Mouse (Mus musculus): ENCODE results near the gene Chrdl2. TPM values are rescaled to one million over a fixed set of nuclear protein-coding genes. Genes with fewer than 3 reads are reported as not detected.
"Not testable (repeated sequence)": the region's sequence is repeated elsewhere in the genome, so short reads cannot be mapped to it uniquely, and the experiment has no call there.

The Chrdl2 gene
- polyA plus RNA-seq (2012; rRNA removed) (0.02 TPM in 2 replicates), polyA plus RNA-seq (2014; fragmentation: Nextera tagmentation; extraction: Ambion mirVana) (not detected in 2 replicates)

- peaks cover 43% of the 10 kb centered on the region for H3K27me3 ChIP-seq (ENCODE audit: control insufficient read depth, insufficient read depth, low read length)
- no peak within 1 kb of the TSS; a peak in 1 of 4 replicates for H3K4me3 ChIP-seq (ENCODE audit: insufficient read depth in 1 of 2, low read depth in 2 of 2, low read length in 2 of 2)
Measured at GRCm38 (mm10) chr7:100005790-100006189, at the start of gene Chrdl2. Chrdl2 (plus strand) TSS chr7:100006172.

GRCm38 (mm10) chr7:99957226-99957965 is 48.6 kb upstream of the Chrdl2 start:
- DNase-seq (ENCODE audit: low read depth in 3 of 3, low spot score in 3 of 3) = no peak
- Histone ChIP-seq H3K4me3 (ENCODE audit: insufficient read depth in 1 of 2, low read depth in 2 of 2, low read length in 2 of 2) (no peak overlapping the region), H3K36me3 (replicated peaks; ENCODE audit: control insufficient read depth, insufficient read depth, low read depth) (no peaks in the 10 kb centered on the region), H3K9ac (replicated peaks) (no peak overlapping the region), H3K4me2 (ENCODE audit: low read depth) (no peak overlapping the region), H3K9me3 (ENCODE audit: control insufficient read depth, low read length) (no peaks in the 10 kb centered on the region), H3K27ac (no peak overlapping the region), H3K27me3 (ENCODE audit: control insufficient read depth, insufficient read depth, low read length) (no peaks in the 10 kb centered on the region), H3K4me1 (replicated peaks; ENCODE audit: control insufficient read depth in 2 of 2, insufficient read depth in 2 of 2, low read length in 1 of 2) (peaks cover 3 to 5% of the 10 kb centered on the region in 2 experiments; a peak in 3 of 4 replicates)
- 59% methylated on average over 12 of the region's 12 CpGs for WGBS (ENCODE audit: insufficient replicate concordance)
- no peak for TF ChIP-seq EP300 (IDR thresholded peaks at IDR 0.05; ENCODE audit: low read depth)
- no peak for TF ChIP-seq CTCF (IDR thresholded peaks at IDR 0.05; ENCODE audit: low read depth)
- ATAC-seq (ENCODE audit: insufficient read depth) = no peak

More at GRCm38 (mm10) chr7:100005790-100006189, at the start of gene Chrdl2:
- H3K27ac ChIP-seq = no peak within 1 kb of the TSS
- H3K9ac ChIP-seq (replicated peaks) = no peak within 1 kb of the TSS
- no peaks in the 10 kb centered on the region for H3K9me3 ChIP-seq (ENCODE audit: control insufficient read depth, low read length)
- WGBS (ENCODE audit: insufficient replicate concordance) = under 1% methylated on average over 31 of the region's 44 CpGs
- H3K4me2 ChIP-seq (ENCODE audit: low read depth) = peak within 1 kb of the TSS; percentile 41
- ATAC-seq (ENCODE audit: insufficient read depth) (no peak), DNase-seq (ENCODE audit: low read depth in 3 of 3, low spot score in 3 of 3) (no peak)
- H3K36me3 ChIP-seq (replicated peaks; ENCODE audit: control insufficient read depth, insufficient read depth, low read depth) = no peaks in the 10 kb centered on the region
- H3K4me1 ChIP-seq (replicated peaks; ENCODE audit: control insufficient read depth in 2 of 2, insufficient read depth in 2 of 2, low read length in 1 of 2) = no peaks in the 10 kb centered on the region
- no peak for TF ChIP-seq EP300 (IDR thresholded peaks at IDR 0.05; ENCODE audit: low read depth)
- no peak for TF ChIP-seq CTCF (IDR thresholded peaks at IDR 0.05; ENCODE audit: low read depth)

- H3K27me3 ChIP-seq (ENCODE audit: control insufficient read depth, insufficient read depth, low read length); H3K27ac ChIP-seq; ATAC-seq (ENCODE audit: insufficient read depth); H3K9me3 ChIP-seq (ENCODE audit: control insufficient read depth, low read length); H3K9ac ChIP-seq (replicated peaks); H3K4me3 ChIP-seq (ENCODE audit: insufficient read depth in 1 of 2, low read depth in 2 of 2, low read length in 2 of 2); DNase-seq (ENCODE audit: low read depth in 3 of 3, low spot score in 3 of 3); H3K4me2 ChIP-seq (ENCODE audit: low read depth); H3K36me3 ChIP-seq (replicated peaks; ENCODE audit: control insufficient read depth, insufficient read depth, low read depth): not testable (repeated sequence)
- peaks cover 6 to 15% of the 10 kb centered on the region in 2 experiments for H3K4me1 ChIP-seq (replicated peaks; ENCODE audit: control insufficient read depth in 2 of 2, insufficient read depth in 2 of 2, low read length in 1 of 2)
- 50% methylated on average over 2 of the region's 2 CpGs for WGBS (ENCODE audit: insufficient replicate concordance)
Measured at GRCm38 (mm10) chr7:99960571-99960970, 45.4 kb upstream of the Chrdl2 start.

GRCm38 (mm10) chr7:99961518-99961917 is 44.5 kb upstream of the Chrdl2 start:
- H3K9ac ChIP-seq (replicated peaks) = no peak overlapping the region
- WGBS (ENCODE audit: insufficient replicate concordance) = 36% methylated on average over 2 of the region's 2 CpGs
- H3K4me3 ChIP-seq (ENCODE audit: insufficient read depth in 1 of 2, low read depth in 2 of 2, low read length in 2 of 2) = no peak overlapping the region
- peaks cover 6 to 20% of the 10 kb centered on the region in 2 experiments for H3K4me1 ChIP-seq (replicated peaks; ENCODE audit: control insufficient read depth in 2 of 2, insufficient read depth in 2 of 2, low read length in 1 of 2)
- no peaks in the 10 kb centered on the region for H3K36me3 ChIP-seq (replicated peaks; ENCODE audit: control insufficient read depth, insufficient read depth, low read depth)
- H3K27ac ChIP-seq = no peak overlapping the region
- ATAC-seq (ENCODE audit: insufficient read depth) (no peak), DNase-seq (ENCODE audit: low read depth in 3 of 3, low spot score in 3 of 3) (no peak)
- no peak overlapping the region for H3K4me2 ChIP-seq (ENCODE audit: low read depth)
- no peaks in the 10 kb centered on the region for H3K27me3 ChIP-seq (ENCODE audit: control insufficient read depth, insufficient read depth, low read length)
- no peak for TF ChIP-seq EP300 (IDR thresholded peaks at IDR 0.05; ENCODE audit: low read depth)
- no peak for TF ChIP-seq CTCF (IDR thresholded peaks at IDR 0.05; ENCODE audit: low read depth)
- no peaks in the 10 kb centered on the region for H3K9me3 ChIP-seq (ENCODE audit: control insufficient read depth, low read length)

GRCm38 (mm10) chr7:99962536-99963236 is 43.3 kb upstream of the Chrdl2 start:
- TF ChIP-seq CTCF (IDR thresholded peaks at IDR 0.05; ENCODE audit: low read depth) (no peak), EP300 (IDR thresholded peaks at IDR 0.05; ENCODE audit: low read depth) (no peak)
- Histone ChIP-seq H3K4me2 (ENCODE audit: low read depth) (no peak overlapping the region), H3K4me1 (replicated peaks; ENCODE audit: control insufficient read depth in 2 of 2, insufficient read depth in 2 of 2, low read length in 1 of 2) (peaks cover 6 to 23% of the 10 kb centered on the region in 2 experiments), H3K4me3 (ENCODE audit: insufficient read depth in 1 of 2, low read depth in 2 of 2, low read length in 2 of 2) (no peak overlapping the region), H3K9me3 (ENCODE audit: control insufficient read depth, low read length) (no peaks in the 10 kb centered on the region), H3K36me3 (replicated peaks; ENCODE audit: control insufficient read depth, insufficient read depth, low read depth) (no peaks in the 10 kb centered on the region), H3K27ac (no peak overlapping the region), H3K27me3 (ENCODE audit: control insufficient read depth, insufficient read depth, low read length) (no peaks in the 10 kb centered on the region), H3K9ac (replicated peaks) (no peak overlapping the region)
- ATAC-seq (ENCODE audit: insufficient read depth) (no peak), DNase-seq (ENCODE audit: low read depth in 3 of 3, low spot score in 3 of 3) (no peak)
- WGBS (ENCODE audit: insufficient replicate concordance) = 25% methylated on average over 8 of the region's 8 CpGs

Data from liver, embryonic 14.5 days (tissue).